Mouse (Mus musculus) embryo, embryonic 11 days (tissue): ENCODE measurements around the gene Mgat1.
"Not testable (repeated sequence)": the region's sequence is repeated elsewhere in the genome, so short reads cannot be mapped to it uniquely, and the experiment has no call there.

Experiments used
- DNase-seq: peaks from one replicate; pipeline ENCODE4 v3.0.0-alpha.2; 2015

The Mgat1 gene

GRCm38 (mm10) chr11:49264622-49265021 lies 20.6 kb downstream of the Mgat1 start:
- DNase-seq, result no peak

DNA sequence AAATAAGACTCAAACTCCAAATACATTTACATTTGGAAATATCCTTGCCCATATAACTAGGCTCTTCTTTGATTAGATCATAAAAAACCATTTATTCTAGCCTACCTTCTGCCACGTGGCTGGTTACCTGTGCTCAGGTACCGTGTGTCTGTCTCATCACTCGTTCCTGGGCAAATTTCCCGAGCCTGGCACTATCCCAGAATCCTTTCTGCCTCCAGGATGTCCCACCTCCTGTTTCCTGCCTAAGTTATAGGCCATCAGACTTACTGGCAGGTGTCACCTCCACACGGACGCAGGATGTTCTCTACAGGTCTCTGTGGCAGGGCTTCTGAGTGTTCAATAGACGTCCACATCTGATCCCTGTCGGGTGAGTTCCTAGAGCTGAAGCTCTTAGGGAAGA lies 21.1 kb downstream of the Mgat1 start:
- DNase-seq, result no peak

DNA sequence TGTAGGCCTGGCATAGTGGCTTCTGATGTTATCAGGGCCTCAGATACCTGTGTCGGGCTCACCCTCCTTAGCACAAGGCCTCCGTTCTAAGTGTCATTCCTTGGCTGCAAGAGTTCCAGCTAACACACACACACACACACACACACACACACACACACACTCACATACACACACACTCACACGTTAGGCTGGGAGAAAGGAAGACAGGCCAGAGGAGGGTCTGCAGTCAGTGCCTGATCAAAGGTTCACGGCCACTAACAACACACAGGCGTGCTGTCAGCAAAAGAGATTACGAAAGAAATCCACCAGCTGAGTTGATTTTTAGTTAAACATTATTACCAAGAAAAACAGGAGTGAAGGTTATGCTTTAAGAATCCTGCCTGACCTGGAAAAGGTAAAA lies 22.7 kb downstream of the Mgat1 start:
- no peak for DNase-seq

DNA sequence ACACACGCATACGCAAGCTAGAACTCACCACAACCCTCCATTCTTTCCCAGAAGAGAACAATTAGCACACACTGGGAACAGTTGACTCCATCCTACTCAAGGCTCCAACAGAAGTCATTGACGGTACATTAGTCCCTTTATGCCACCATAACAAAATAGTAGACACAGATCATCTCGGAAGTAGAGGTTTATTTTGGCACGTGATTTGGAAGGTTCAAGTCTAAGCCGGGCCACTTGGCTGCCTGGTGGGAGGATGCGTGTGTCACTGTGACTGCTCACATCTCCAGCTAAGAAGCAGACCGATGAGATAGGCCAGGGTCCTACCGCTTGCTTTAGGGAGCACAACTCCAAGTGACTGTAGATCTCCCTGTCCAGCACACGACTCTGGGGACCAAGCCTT lies 23.3 kb downstream of the Mgat1 start:
- no peak for DNase-seq

GRCm38 (mm10) chr11:49267970-49268579 lies 24.1 kb downstream of the Mgat1 start:
- DNase-seq, result no peak

DNA sequence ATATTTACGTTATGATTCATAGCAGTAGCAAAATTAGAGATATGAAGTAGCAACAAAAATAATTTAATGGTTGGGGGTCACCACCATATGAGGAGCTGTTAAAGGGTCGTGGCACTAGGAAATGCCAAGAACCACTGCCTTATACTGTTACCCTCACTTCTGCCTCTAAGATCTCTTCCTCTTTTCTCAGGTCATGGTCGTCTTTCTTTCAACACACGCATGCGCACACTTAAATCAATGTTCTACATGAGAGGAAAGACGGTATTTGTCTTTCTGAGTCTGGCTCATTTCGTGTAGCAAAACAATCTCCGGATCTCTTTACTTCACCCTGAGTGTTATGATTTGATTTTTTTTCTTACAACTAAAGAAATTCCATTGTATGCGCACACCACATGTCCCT lies 25.8 kb downstream of the Mgat1 start:
- no peak for DNase-seq

DNA sequence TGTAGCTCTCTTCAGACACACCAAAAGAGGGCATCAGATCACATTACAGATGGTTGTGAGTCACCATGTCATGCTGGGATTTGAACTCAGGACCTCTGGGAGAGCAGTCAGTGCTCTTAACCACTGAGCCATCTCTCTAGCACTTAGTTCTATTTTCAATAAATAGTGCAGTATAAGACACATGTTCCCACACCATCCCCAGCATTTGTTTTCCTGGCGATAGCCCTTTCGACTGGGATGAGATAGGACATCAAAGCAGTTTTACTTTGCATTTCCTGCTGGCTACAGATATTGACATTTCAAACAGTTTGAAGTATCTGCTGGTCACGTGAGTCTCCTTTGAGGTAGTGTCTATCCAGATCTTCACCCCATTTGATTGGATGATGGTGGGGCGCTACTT lies 26.4 kb downstream of the Mgat1 start:
- DNase-seq, result no peak

DNA sequence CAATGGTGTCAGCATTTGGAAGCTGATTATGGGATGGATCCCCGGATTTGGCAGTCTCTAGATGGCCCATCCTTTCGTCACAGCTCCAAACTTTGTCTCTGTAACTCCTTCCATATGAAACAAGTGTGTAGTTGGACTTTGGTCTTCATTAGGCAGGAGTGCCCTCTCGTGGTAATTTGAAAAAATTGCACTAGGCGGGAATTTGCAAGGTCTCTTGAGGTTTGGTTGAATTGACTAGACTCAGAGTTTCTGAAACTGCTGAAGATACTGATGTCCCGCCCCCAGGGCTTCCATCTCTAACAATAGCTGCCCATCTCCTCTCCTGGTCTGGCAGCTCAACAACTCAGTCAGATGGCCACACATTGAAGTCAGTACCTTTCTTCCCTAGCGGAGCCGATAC lies 27.3 kb downstream of the Mgat1 start:
- peak; percentile 76 for DNase-seq

DNA sequence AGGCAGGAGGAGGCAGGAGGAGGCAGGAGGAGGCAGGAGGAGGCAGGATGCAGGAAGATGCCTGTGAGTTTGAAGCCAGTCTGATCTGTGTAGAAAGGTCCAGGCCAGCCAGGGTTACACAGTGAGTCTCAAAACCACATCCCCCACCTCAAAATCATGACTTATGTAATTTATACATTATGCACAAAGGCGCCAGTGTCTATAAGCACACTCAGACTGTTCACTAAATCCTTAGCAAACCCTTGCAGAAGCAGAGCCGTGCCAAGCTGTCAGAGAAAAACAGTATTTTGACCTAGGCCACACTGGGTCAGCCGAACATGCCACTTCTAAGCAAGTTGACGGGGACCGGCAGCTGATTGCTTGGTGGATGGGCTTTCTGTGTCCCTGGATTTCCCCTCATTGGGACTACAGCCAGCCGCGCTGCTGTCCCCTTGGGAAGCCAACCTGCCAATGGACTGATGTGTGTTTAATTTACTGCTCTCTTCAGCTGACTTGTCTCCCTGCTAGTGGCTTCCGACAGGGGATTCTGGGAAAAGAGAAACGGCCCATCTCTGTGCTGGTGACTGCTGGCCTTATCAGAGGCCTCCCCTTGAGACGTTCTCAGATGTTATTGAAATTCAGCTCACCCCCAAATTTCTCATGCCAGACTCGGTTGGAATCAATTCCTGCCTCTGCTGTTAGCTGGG lies 30.0 kb downstream of the Mgat1 start:
- DNase-seq, result peak; percentile 7

GRCm38 (mm10) chr11:49278222-49278621 lies 34.2 kb downstream of the Mgat1 start, which contains the start of gene Olfr1393:
TSS of gene Olfr1393 (plus strand) at chr11:49278304.
- no peak for DNase-seq

DNA sequence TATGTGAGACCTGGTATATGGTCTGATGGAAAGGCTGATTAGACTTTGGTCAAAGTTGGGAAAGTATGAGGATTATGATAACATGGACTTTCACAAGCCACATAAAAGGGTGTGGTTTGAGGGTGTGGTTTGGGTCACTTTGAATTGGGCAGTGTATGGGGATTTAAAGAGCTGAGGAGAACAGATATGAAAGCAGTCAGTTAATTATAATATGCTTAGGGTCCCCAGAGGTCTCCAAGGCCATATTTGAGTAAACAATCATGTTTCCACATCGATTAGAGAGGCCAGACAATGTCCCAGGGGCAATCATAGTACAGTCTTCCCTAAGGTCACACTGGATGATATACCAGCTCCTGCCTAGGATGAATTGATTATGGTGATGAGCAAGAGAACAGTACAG lies 41.0 kb downstream of the Mgat1 start, which contains the start of gene Olfr1392:
Gene Olfr1392, plus strand, starts transcription at position 301 of the 400 bp plus-strand sequence.
- DNase-seq, result not testable (repeated sequence)

- DNase-seq, result no peak
These were observed 43.3 kb downstream of the Mgat1 start for GRCm38 (mm10) chr11:49287251-49287650.

DNA sequence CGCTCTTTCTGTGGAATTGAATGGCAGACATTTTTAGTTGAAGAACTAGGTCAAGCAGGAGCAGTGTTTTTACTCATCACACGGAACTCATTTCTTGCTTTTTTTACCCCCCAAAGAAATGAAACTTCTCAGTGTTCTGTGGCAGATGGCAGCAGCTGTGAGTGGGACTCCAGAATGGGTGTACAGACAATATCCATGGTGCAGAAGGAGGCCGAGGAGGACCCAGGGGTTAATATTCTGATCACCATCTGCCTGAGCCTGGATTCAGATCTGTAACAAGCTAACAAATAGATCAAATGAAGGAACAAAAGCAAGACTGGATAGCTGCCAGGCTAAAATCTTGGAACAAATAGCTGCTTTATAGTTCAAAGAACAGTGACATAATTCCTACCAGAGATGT lies 48.8 kb downstream of the Mgat1 start:
- DNase-seq, result no peak

GRCm38 (mm10) chr11:49304441-49304840 lies 60.5 kb downstream of the Mgat1 start, which contains the start of gene Olfr10:
TSS of gene Olfr10 (plus strand) at chr11:49304741.
- DNase-seq, result no peak

DNA sequence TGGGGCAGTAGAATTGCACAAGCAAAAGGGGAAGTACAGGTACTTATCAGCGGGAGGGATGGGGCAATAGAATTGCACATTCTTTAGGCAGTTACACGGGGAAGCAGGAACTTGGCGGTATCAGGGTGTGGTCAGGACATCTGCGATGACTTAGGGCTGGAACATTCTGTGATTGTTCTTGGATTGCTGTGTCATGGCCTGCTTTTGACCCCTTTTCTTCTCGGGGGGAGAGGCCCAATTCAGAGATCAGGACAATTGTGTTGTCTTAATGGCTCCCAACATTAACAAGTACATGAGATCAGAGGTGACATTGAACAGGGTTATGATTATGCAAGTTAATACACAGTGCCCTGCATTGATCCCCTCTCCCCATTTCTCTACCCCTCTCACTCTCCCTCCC lies 64.6 kb downstream of the Mgat1 start:
- not testable (repeated sequence) for DNase-seq
